Mouse (Mus musculus) embryonic facial prominence, embryonic 11.5 days (tissue): ENCODE results near the gene Hectd1. TPM values are rescaled to one million over a fixed set of nuclear protein-coding genes. Genes with fewer than 3 reads are reported as not detected.

Experiments
- ATAC-seq: fragments of 200-750 bp; cut with Nextera tagmentation; replicated peaks from 2 replicates; pipeline ENCODE4 v1.8.0; 2017; ENCODE audit warnings: low read depth; ENCODE audit not compliant: insufficient number of reproducible peaks, low FRiP score, low TSS enrichment
- DNase-seq: peaks from one replicate; pipeline ENCODE4 v3.0.0-alpha.2; 2015; ENCODE audit warnings: low spot score
- H3K27ac ChIP-seq: fragments of 300-500 bp; sonication (generic); replicated peaks from 2 replicates; pipeline ENCODE4 v1.5.1; 2014; ENCODE audit warnings: mild to moderate bottlenecking, low read depth, low read length, control low read depth
- H3K27me3 ChIP-seq: fragments of 300-500 bp; sonication (generic); 2 replicates; pipeline ENCODE4 v1.6.1; 2014; ENCODE audit warnings: mild to moderate bottlenecking, low read length, moderate library complexity, mixed read lengths; ENCODE audit not compliant: control insufficient read depth, insufficient read depth
- H3K36me3 ChIP-seq: fragments of 300-500 bp; sonication (generic); replicated peaks from 2 replicates; pipeline ENCODE4 v1.6.1; 2014; ENCODE audit warnings: low read depth, mild to moderate bottlenecking, low read length, moderate library complexity, mixed read lengths; ENCODE audit not compliant: control insufficient read depth, insufficient read depth
- H3K4me1 ChIP-seq: fragments of 300-500 bp; sonication (generic); 2 replicates; pipeline ENCODE4 v1.6.1; 2014; ENCODE audit warnings: low read length, mixed read lengths; ENCODE audit not compliant: control insufficient read depth, insufficient read depth
- H3K4me2 ChIP-seq: fragments of 300-500 bp; sonication (generic); 2 replicates; pipeline ENCODE4 v1.6.1; 2014; ENCODE audit warnings: low read depth, mild to moderate bottlenecking, control low read depth, low read length, moderate library complexity
- H3K4me3 ChIP-seq: fragments of 300-500 bp; sonication (generic); 2 replicates; pipeline ENCODE4 v1.5.1; 2014; ENCODE audit warnings: low read depth, low read length, control low read depth
- H3K9ac ChIP-seq: fragments of 300-500 bp; sonication (generic); replicated peaks from 2 replicates; pipeline ENCODE4 v1.6.1; 2014; ENCODE audit warnings: mild to moderate bottlenecking, control low read depth, low read length
- H3K9me3 ChIP-seq: fragments of 300-500 bp; sonication (generic); replicated peaks from 2 replicates; pipeline ENCODE4 v1.6.1; 2016; ENCODE audit warnings: mild to moderate bottlenecking, low read length, inconsistent platforms, mixed read lengths; ENCODE audit not compliant: control insufficient read depth
- WGBS: fragments of 180-500 bp; shearing (Covaris S2); extraction: QIAGEN DNeasy Blood & Tissue Kit; methylation state at CpG from one replicate; pipeline ENCODE4 v1.1.7; 2014; 5-methylcytosine and 5-hydroxymethylcytosine counted together
- polyA plus RNA-seq: library from polyadenylated mRNA; unstranded; fragments of >200 nt; fragmentation: Nextera tagmentation; extraction: Ambion mirVana; gene quantifications from 2 replicates; pipeline ENCODE4 v1.2.1, GENCODE M21; 2014

Hectd1 gene
- polyA plus RNA-seq, 1 experiment from 2014 or later: 33.7 TPM

DNA sequence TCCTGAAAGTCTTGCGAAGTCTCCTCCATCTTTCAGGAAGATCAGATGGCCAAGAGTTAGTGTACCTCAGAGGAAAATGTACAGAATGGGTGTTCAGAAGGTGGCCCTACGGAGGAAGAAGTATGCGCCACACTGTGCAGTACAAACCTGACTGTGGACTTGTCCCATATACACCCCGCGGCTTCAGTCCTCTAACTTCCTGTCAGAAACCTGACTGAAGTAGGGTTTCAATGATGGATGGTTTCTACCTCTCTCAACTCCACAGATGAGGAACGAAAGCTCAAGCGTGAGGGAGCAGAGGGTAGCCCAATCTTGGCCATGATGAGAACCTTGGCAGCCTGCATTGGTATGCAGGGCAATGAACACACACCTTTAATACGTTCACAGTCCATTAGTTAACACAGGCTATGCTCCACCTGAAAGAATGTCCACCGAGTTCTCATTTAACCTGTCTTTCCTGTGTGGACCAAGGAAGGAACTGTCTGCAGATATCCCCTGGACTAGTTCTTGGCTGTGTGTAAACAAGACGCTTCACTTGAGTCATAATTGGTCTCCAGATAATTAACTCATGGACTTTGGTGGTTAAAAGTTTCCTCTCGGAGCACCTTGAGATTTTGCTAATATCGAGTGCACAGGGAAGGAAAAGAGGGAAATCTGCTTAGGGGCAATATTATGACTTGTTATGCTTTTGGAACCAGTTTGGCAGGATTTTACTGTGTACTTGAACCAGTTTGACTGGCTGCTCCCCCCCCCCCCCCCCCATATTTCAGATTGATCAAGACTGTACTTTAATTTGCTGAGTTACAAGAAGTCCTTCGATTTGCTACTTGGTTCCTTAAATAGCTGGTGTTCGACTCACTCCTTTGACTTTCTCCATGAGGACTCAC is 34.0 kb upstream of the Hectd1 start:
- WGBS: 89% methylated on average over 14 of the region's 14 CpGs
- H3K4me2 ChIP-seq: no peak overlapping the region

DNA sequence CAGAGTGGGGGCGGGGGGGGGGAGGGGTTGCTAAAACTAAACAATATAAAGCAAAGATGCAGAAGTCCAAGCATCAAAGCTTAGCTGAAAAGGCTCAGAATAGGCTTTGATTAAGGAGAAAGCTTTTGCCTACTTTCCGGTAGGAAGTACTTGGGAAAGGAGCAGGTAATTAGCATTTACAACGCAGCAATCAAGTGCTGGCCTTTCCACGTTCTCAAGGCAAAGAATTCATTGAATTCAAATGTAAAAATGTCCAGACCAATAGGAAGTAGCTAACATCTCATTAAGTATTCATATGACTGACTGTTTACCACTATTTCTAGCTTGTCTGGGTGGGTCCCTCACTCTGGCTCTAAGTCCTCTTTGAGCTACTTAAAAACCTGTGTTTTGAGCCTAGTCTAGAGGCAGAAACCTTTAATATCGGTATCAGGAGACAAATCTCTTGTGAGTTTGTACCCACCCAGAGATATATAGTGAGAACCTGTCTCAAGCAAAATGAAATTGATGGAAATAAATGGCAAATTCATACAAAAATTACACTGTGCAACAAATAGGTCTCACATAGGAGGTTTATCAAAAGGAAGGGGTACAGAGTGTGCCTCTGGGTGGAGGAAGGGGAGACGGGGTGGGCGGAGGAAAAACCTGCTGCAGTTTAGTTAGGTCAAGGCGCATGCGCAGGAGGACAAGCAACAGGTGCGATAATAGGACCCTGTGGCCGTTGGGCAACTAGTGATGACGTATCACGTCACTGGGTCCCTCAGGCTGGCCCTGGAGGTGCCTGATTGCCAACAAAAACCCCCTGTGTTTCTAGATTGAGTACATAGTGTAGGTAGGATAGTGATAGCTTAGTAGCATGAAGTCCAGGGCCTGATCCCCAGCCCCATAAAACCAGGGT is 29.0 kb upstream of the Hectd1 start:
- Histone ChIP-seq H3K4me2 (no peak overlapping the region), H3K9me3 (no peaks in the 10 kb centered on the region), H3K27ac (no peak overlapping the region), H3K27me3 (no peaks in the 10 kb centered on the region), H3K4me3 (no peak overlapping the region), H3K36me3 (no peaks in the 10 kb centered on the region), H3K4me1 (no peaks in the 10 kb centered on the region), H3K9ac (no peak overlapping the region)
- ATAC-seq: no peak
- DNase-seq: no peak
- WGBS: 73% methylated on average over 13 of the region's 13 CpGs

More for the DNA sequence above, 34.0 kb upstream of the Hectd1 start:
- no peak overlapping the region for H3K27ac ChIP-seq
- H3K36me3 ChIP-seq: no peaks in the 10 kb centered on the region
- H3K9me3 ChIP-seq: no peaks in the 10 kb centered on the region
- H3K27me3 ChIP-seq: no peaks in the 10 kb centered on the region
- ATAC-seq (no peak), DNase-seq (no peak)
- H3K4me3 ChIP-seq: no peak overlapping the region
- H3K9ac ChIP-seq: no peak overlapping the region
- no peaks in the 10 kb centered on the region for H3K4me1 ChIP-seq

DNA sequence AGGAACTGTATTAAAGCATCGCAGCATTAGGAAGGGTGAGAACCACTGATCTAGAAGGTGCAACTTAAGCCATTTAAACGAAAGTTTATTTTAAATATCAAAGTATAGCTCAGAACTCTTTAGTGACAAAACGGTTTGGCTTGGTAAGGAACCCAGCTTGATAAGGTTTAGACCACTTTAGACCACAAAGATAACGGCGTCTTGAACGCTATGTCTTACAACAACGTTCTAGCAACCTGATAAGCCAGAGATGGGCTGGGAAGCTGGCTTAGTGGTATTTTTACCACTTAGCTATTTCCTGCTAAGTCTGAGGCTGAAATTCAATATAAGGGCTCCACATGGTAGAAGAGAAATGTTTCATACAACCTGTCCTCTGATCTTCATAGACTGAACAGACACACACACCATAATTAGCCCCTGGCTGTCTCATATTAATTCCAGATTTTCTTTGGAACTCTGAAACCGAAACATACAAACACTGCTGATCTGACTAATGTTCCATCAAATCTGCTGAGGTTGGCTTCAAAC is 27.5 kb upstream of the Hectd1 start:
- Histone ChIP-seq H3K27ac (no peak overlapping the region), H3K27me3 (no peaks in the 10 kb centered on the region), H3K4me2 (no peak overlapping the region), H3K4me3 (no peak overlapping the region), H3K36me3 (no peaks in the 10 kb centered on the region), H3K9me3 (no peaks in the 10 kb centered on the region), H3K4me1 (no peaks in the 10 kb centered on the region), H3K9ac (no peak overlapping the region)
- no peak for DNase-seq
- ATAC-seq: no peak
- 83% methylated on average over 8 of the region's 8 CpGs for WGBS

DNA sequence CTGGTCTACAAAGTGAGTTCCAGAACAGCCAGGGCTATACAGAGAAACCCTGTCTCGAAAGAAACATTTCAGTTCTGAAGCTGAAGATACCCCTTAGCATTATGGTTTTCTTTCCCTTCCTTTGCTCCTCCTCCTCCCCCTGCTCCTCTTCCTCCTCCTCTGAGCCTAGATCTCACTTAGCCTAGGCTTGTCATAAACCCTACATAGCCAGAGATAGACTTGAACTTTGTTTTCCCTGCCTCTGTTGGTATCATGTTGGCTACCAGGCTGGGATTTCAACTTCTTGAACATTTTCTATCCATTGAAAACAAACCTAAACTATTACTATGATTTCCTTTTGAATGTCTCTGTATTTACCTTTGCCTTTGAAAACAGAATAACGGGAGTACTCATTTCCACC is 26.5 kb upstream of the Hectd1 start:
- no peak overlapping the region for H3K4me3 ChIP-seq
- ATAC-seq (no peak), DNase-seq (no peak)
- no peaks in the 10 kb centered on the region for H3K4me1 ChIP-seq
- no peaks in the 10 kb centered on the region for H3K9me3 ChIP-seq
- H3K27ac ChIP-seq: no peak overlapping the region
- H3K36me3 ChIP-seq: no peaks in the 10 kb centered on the region
- H3K4me2 ChIP-seq: no peak overlapping the region
- H3K27me3 ChIP-seq: no peaks in the 10 kb centered on the region
- WGBS: 90% methylated on average over 2 of the region's 2 CpGs
- H3K9ac ChIP-seq: no peak overlapping the region

DNA sequence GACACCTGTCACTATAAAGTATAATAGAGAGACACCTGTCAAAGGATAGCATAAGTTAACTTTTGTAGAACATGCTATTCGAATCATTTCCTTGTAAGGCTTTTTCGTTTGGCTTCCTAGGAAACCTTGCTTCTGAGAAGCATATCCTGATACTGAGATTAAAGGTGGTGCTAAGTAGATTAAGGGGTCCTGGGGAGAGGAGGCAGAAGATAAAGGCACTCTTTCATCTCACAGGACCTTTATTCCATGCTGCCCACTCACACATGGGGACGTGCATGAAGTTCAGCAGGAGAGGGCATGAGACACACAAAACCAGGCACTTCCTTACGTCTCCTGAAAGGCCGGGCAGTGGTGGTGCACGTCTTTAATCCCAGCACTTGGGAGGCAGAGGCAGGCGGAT is 26.1 kb upstream of the Hectd1 start:
- no peaks in the 10 kb centered on the region for H3K36me3 ChIP-seq
- DNase-seq (no peak), ATAC-seq (no peak)
- no peak overlapping the region for H3K9ac ChIP-seq
- H3K4me1 ChIP-seq: no peaks in the 10 kb centered on the region
- H3K27me3 ChIP-seq: no peaks in the 10 kb centered on the region
- WGBS: 74% methylated on average over 6 of the region's 7 CpGs
- no peak overlapping the region for H3K4me3 ChIP-seq
- H3K27ac ChIP-seq: no peak overlapping the region
- no peaks in the 10 kb centered on the region for H3K9me3 ChIP-seq
- no peak overlapping the region for H3K4me2 ChIP-seq

DNA sequence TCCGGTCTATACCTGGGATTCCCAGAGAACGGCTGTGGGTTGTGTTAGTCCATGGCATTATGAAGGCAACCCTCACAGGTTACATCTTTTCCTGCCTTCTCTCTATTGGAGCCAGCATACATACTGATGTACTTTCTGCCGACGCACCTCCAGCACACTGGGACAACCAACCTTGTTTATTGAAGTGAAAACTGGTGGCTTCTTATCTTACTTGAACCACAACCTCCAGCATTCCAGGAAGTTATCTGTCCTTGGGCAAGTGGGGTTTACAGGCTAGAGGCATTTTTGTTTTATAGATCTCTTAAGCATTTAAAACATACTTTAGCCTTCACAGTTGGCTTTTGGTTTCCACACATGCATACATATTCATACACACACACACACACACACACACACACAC is 22.3 kb upstream of the Hectd1 start:
- DNase-seq (no peak), ATAC-seq (no peak)
- no peaks in the 10 kb centered on the region for H3K9me3 ChIP-seq
- WGBS: 87% methylated on average over 4 of the region's 4 CpGs
- no peaks in the 10 kb centered on the region for H3K4me1 ChIP-seq
- no peak overlapping the region for H3K4me3 ChIP-seq
- H3K36me3 ChIP-seq: no peaks in the 10 kb centered on the region
- no peaks in the 10 kb centered on the region for H3K27me3 ChIP-seq
- H3K9ac ChIP-seq: no peak overlapping the region
- no peak overlapping the region for H3K4me2 ChIP-seq
- H3K27ac ChIP-seq: no peak overlapping the region

DNA sequence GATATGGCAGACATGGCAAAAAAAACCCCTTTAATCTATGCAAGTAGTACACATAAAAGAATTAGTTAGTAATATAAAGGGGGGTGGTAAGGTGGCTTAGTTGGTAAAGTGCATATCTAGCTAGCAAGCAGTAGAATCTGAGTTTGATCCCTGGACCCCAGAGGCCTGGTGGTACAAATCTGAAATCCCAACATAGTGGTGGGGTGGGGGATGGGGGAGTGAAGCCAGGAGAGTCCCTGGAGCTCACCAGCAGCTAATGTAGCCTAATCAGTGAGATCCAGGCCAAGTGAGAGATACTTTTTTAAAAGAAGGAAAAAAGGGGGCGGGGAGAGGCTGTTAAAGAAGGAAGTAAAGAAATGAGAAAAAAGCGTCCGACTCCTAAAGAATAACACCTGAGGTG is 21.8 kb upstream of the Hectd1 start:
- Histone ChIP-seq H3K27ac (no peak overlapping the region), H3K9ac (no peak overlapping the region), H3K36me3 (no peaks in the 10 kb centered on the region), H3K4me2 (no peak overlapping the region), H3K27me3 (no peaks in the 10 kb centered on the region), H3K9me3 (no peaks in the 10 kb centered on the region), H3K4me1 (no peaks in the 10 kb centered on the region), H3K4me3 (no peak overlapping the region)
- DNase-seq (no peak), ATAC-seq (no peak)
- 93% methylated on average over 3 of the region's 3 CpGs for WGBS

DNA sequence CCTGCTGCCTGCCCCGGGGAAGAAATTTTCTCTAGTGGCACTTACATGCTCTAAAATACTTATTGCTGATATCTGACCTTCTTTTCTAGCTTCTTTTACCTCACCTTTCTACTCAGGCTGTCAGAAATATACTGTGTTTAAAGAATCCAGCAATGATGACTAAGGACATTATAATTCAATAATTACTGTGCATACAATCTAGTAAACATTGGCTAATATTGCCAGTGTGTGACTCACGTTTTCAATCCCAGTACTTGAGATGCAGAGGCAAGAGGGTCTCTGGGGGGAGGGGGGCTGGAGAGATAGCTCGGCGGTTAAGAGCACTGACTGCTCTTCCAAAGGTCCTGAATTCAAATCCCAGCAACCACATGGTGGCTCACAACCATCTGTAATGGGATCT is 21.0 kb upstream of the Hectd1 start:
- DNase-seq (no peak), ATAC-seq (no peak)
- no peak overlapping the region for H3K4me3 ChIP-seq
- H3K9me3 ChIP-seq: no peaks in the 10 kb centered on the region
- H3K27me3 ChIP-seq: no peaks in the 10 kb centered on the region
- no peaks in the 10 kb centered on the region for H3K4me1 ChIP-seq
- H3K36me3 ChIP-seq: no peaks in the 10 kb centered on the region
- H3K27ac ChIP-seq: no peak overlapping the region
- H3K9ac ChIP-seq: no peak overlapping the region
- H3K4me2 ChIP-seq: no peak overlapping the region
- 87% methylated on average over 4 of the region's 4 CpGs for WGBS
